11 mouse cellular contexts compared by ENCODE assay signal in genomic region chr14:20024888-20025719, GRCm38 (mm10). TPM values are rescaled to one million over a fixed set of nuclear protein-coding genes. Genes with fewer than 3 reads are reported as not detected.
A peak's percentile ranks its signal among the peaks of the same experiment; 100 is the strongest.
DNase-seq lines count a peak whose midpoint lies in the region; ATAC-seq lines count a peak whose summit lies in the region.
"Had no signal": no experiment of that assay in that cellular context is flagged by ENCODE, and none has a peak within 500 bp of the region (broad histone marks: within the 10 kb centered on the region; RNA-seq: fewer than 3 reads in every experiment).

No protein-coding gene starts in this region.

- peaks cover 11% of the 10 kb centered on the region for H3K4me1 ChIP-seq in liver, embryonic 12.5 days

- peak overlapping the region; percentile 19; the same call in 1 of the 2 replicates for H3K4me3 ChIP-seq in liver, embryonic 12.5 days
- H3K4me3 ChIP-seq: hindbrain, embryonic 10.5 days; left cerebral cortex, adult 2 months; myocyte had no signal

- 24% methylated on average over 6 of the region's 6 CpGs for WGBS in liver, embryonic 12.5 days (ENCODE audit: insufficient replicate concordance)

- no peaks in the 10 kb centered on the region for H3K27me3 ChIP-seq in liver, embryonic 12.5 days (replicated peaks)

- H3K9ac ChIP-seq in liver, embryonic 12.5 days: 0 out of 2 replicates have a peak overlapping the region, but pooled peaks have one; percentile 10

- peak; percentile 100 for ATAC-seq in CD4-positive, CD25-positive, alpha-beta regulatory T cell, adult 4 months
- ATAC-seq in liver, embryonic 12.5 days: peak; percentile 65; the same call in 1 of the 2 replicates

- no peak overlapping the region; the same call in 1 of the 2 replicates for H3K27ac ChIP-seq in liver, embryonic 12.5 days
- H3K27ac ChIP-seq: hindbrain, embryonic 10.5 days; left cerebral cortex, adult 2 months had no signal

- H3K9me3 ChIP-seq in liver, embryonic 12.5 days (replicated peaks): no peaks in the 10 kb centered on the region
- H3K9me3 ChIP-seq: hindbrain, embryonic 10.5 days had no signal

- peak overlapping the region; percentile 61 for H3K4me2 ChIP-seq in liver, embryonic 12.5 days

- H3K36me3 ChIP-seq in liver, embryonic 12.5 days: no peaks in the 10 kb centered on the region
- H3K36me3 ChIP-seq: hindbrain, embryonic 10.5 days had no signal

- peak; percentile 44 for DNase-seq in MEL-GATA-1-ER (ENCODE audit: extremely low read depth, low read depth)
- DNase-seq in spleen, adult 12 weeks (ENCODE audit: low spot score): peak; percentile 60
- DNase-seq in frontal cortex, postnatal 36 days (ENCODE audit: low spot score in 2 of 2): no peak
- DNase-seq in kidney, postnatal 25 days: no peak
- DNase-seq in urinary bladder, postnatal 36 days (ENCODE audit: low spot score in 2 of 2): no peak
- DNase-seq in adrenal gland, postnatal 25 days: no peak

RNA-seq across cellular contexts. Expression of gene Gng2, which starts 47.7 kb away (rescaled TPM):
- 10 to 100 TPM; 39.1 to 54.2 TPM for polyA plus RNA-seq in CD4-positive, CD25-positive, alpha-beta regulatory T cell, adult 4 months (2017; shearing (Covaris generic))
- 10.7 and 11.8 TPM in 2 replicates for polyA plus RNA-seq in liver, embryonic 12.5 days (2016; fragmentation: Nextera tagmentation; extraction: Ambion mirVana)
- total RNA-seq in adrenal gland, postnatal 25 days (2021): 24.6 and 36.2 TPM in 2 replicates

Comparison
In these comparisons a context has a peak if more than half of its experiments do, and no peak if none do; other contexts are left out.
1. DNase-seq: peak in MEL-GATA-1-ER (single experiment) and spleen, adult 12 weeks (single experiment); none in frontal cortex, postnatal 36 days (0 of 2), kidney, postnatal 25 days (0 of 2), urinary bladder, postnatal 36 days (0 of 2) and adrenal gland, postnatal 25 days (single experiment).